ENCODE assay signal across 28 mouse cellular contexts in genomic region chr16:38001766-38002165, GRCm38 (mm10).
A peak's percentile ranks its signal among the peaks of the same experiment; 100 is the strongest.
DNase-seq lines count a peak whose midpoint lies in the region; ATAC-seq and TF ChIP-seq lines count a peak whose summit lies in the region.
"Had no signal": no experiment of that assay in that cellular context is flagged by ENCODE, and none has a peak within 500 bp of the region (broad histone marks: within the 10 kb centered on the region; RNA-seq: fewer than 3 reads in every experiment).

No protein-coding gene starts in this region.

- peak; percentile 11 for DNase-seq in forebrain, embryonic 10.5 days (ENCODE audit: extremely low spot score, low spot score)
- no peak for DNase-seq in forebrain, postnatal 0 days
- DNase-seq in liver, postnatal 0 days = peak; percentile 5
- DNase-seq in liver = no peak
- DNase-seq in testis, postnatal 10 days (ENCODE audit: low spot score) = peak; percentile 16
- DNase-seq in testis, postnatal 14 days (ENCODE audit: low spot score) = no peak
- no peak for DNase-seq in left cerebral cortex, postnatal 25 days (ENCODE audit: low spot score in 2 of 2)
- DNase-seq in kidney, adult 11 months = no peak
- DNase-seq: adrenal gland, adult 2 months; adrenal gland, postnatal 36 days; cerebellum, adult 18-20 months; gastrocnemius, postnatal 14 days; heart, postnatal 36 days; kidney, adult 8-10 months; kidney, postnatal 4 days; layer of hippocampus, postnatal 36 days; lung, postnatal 4 days; retina, postnatal 1 day; right cerebral cortex, postnatal 14 days had no signal

- no peak for ATAC-seq in forebrain, postnatal 0 days
- ATAC-seq in liver, postnatal 0 days = no peak
- ATAC-seq: activated CD4-positive, CD25-positive, alpha-beta regulatory T cell, adult 4 months; forebrain, embryonic 16.5 days; inflammation-experienced regulatory T-cells, adult 6 months; lung, postnatal 0 days had no signal

- 0 out of 2 replicates have a peak, but pooled peaks cover 4% of the 10 kb centered on the region for H3K27me3 ChIP-seq in forebrain, embryonic 10.5 days (ENCODE audit: poor library complexity, severe bottlenecking)
- no peaks in the 10 kb centered on the region for H3K27me3 ChIP-seq in forebrain, postnatal 0 days (ENCODE audit: insufficient read depth, low read length)
- H3K27me3 ChIP-seq in liver, postnatal 0 days (ENCODE audit: insufficient read depth, low read length) = no peaks in the 10 kb centered on the region
- H3K27me3 ChIP-seq: embryonic facial prominence, embryonic 13.5 days; heart, embryonic 15.5 days; hindbrain, embryonic 13.5 days; neural tube, embryonic 15.5 days had no signal

- H3K9me3 ChIP-seq in forebrain, embryonic 10.5 days = no peaks in the 10 kb centered on the region
- no peaks in the 10 kb centered on the region for H3K9me3 ChIP-seq in forebrain, postnatal 0 days (ENCODE audit: low read length)
- H3K9me3 ChIP-seq in liver, postnatal 0 days (ENCODE audit: low read length) = no peaks in the 10 kb centered on the region
- H3K9me3 ChIP-seq: embryonic facial prominence, embryonic 13.5 days; heart, embryonic 15.5 days; hindbrain, embryonic 13.5 days; neural tube, embryonic 15.5 days had no signal

- WGBS in forebrain, embryonic 10.5 days = 51% methylated on average over 2 of the region's 2 CpGs
- 47% methylated on average over 2 of the region's 2 CpGs for WGBS in forebrain, postnatal 0 days
- 36% methylated on average over 2 of the region's 2 CpGs for WGBS in liver, postnatal 0 days (ENCODE audit: insufficient replicate concordance)

- TF ChIP-seq EP300 in liver, postnatal 0 days (IDR thresholded peaks at IDR 0.05; ENCODE audit: low read depth) = no peak

- no peak overlapping the region for H3K4me2 ChIP-seq in forebrain, postnatal 0 days (ENCODE audit: low read depth)
- no peak overlapping the region for H3K4me2 ChIP-seq in liver, postnatal 0 days (ENCODE audit: low read depth, low read length)
- H3K4me2 ChIP-seq: embryonic facial prominence, embryonic 13.5 days; heart, embryonic 15.5 days; hindbrain, embryonic 13.5 days; neural tube, embryonic 15.5 days had no signal

- TF ChIP-seq CTCF in forebrain, postnatal 0 days (IDR thresholded peaks at IDR 0.05; ENCODE audit: low read depth) = no peak
- no peak for TF ChIP-seq CTCF in liver, postnatal 0 days (IDR thresholded peaks at IDR 0.05; ENCODE audit: low read depth)

- H3K4me1 ChIP-seq in forebrain, embryonic 10.5 days = peaks cover 19% of the 10 kb centered on the region
- no peaks in the 10 kb centered on the region for H3K4me1 ChIP-seq in forebrain, postnatal 0 days (ENCODE audit: insufficient read depth)
- no peaks in the 10 kb centered on the region for H3K4me1 ChIP-seq in liver, postnatal 0 days (ENCODE audit: insufficient read depth)

- H3K36me3 ChIP-seq in forebrain, embryonic 10.5 days (replicated peaks) = no peaks in the 10 kb centered on the region
- H3K36me3 ChIP-seq in forebrain, postnatal 0 days (ENCODE audit: insufficient read depth) = no peaks in the 10 kb centered on the region
- H3K36me3 ChIP-seq in liver, postnatal 0 days (replicated peaks; ENCODE audit: insufficient read depth, low read length) = no peaks in the 10 kb centered on the region
- H3K36me3 ChIP-seq: embryonic facial prominence, embryonic 13.5 days; heart, embryonic 15.5 days; neural tube, embryonic 15.5 days had no signal

- no peak overlapping the region for H3K27ac ChIP-seq in forebrain, embryonic 10.5 days
- no peak overlapping the region for H3K27ac ChIP-seq in forebrain, postnatal 0 days (ENCODE audit: low read depth, low read length)
- H3K27ac ChIP-seq in liver, postnatal 0 days (ENCODE audit: low read depth) = no peak overlapping the region
- H3K27ac ChIP-seq: embryonic facial prominence, embryonic 13.5 days; heart, embryonic 15.5 days; kidney, postnatal 0 days; neural tube, embryonic 15.5 days had no signal

- no peak overlapping the region for H3K9ac ChIP-seq in forebrain, postnatal 0 days
- no peak overlapping the region for H3K9ac ChIP-seq in liver, postnatal 0 days (replicated peaks)
- H3K9ac ChIP-seq: embryonic facial prominence, embryonic 13.5 days; heart, embryonic 15.5 days; hindbrain, embryonic 13.5 days; neural tube, embryonic 15.5 days had no signal

- H3K4me3 ChIP-seq in forebrain, embryonic 10.5 days = no peak overlapping the region
- no peak overlapping the region for H3K4me3 ChIP-seq in forebrain, postnatal 0 days (ENCODE audit: low read depth, low read length)
- no peak overlapping the region for H3K4me3 ChIP-seq in liver, postnatal 0 days (ENCODE audit: low read depth, low read length)
- H3K4me3 ChIP-seq: embryonic facial prominence, embryonic 13.5 days; heart, embryonic 15.5 days; hindbrain, embryonic 13.5 days; neural tube, embryonic 15.5 days had no signal

- intact Hi-C loops in left cerebral cortex, postnatal 25 days (cut with DNase I) = no loop called here

Comparison
In these comparisons a context has a peak if more than half of its experiments do, and no peak if none do; other contexts are left out.
1. DNase-seq: peak in forebrain, embryonic 10.5 days (single experiment), liver, postnatal 0 days (single experiment) and testis, postnatal 10 days (single experiment); none in forebrain, postnatal 0 days (single experiment), liver (single experiment), testis, postnatal 14 days (single experiment), left cerebral cortex, postnatal 25 days (0 of 2) and kidney, adult 11 months (single experiment).